Mouse (Mus musculus): ENCODE measurements around the gene Rhox11. TPM values are rescaled to one million over a fixed set of nuclear protein-coding genes. Genes with fewer than 3 reads are reported as not detected.
"Not testable (repeated sequence)": the region's sequence is repeated elsewhere in the genome, so short reads cannot be mapped to it uniquely, and the experiment has no call there.

Gene Rhox11
- not detected in 2 replicates for total RNA-seq (2021)
- long read RNA-seq, experiment 1 = 0 reads
- long read RNA-seq, experiment 2 = 0 reads

DNA sequence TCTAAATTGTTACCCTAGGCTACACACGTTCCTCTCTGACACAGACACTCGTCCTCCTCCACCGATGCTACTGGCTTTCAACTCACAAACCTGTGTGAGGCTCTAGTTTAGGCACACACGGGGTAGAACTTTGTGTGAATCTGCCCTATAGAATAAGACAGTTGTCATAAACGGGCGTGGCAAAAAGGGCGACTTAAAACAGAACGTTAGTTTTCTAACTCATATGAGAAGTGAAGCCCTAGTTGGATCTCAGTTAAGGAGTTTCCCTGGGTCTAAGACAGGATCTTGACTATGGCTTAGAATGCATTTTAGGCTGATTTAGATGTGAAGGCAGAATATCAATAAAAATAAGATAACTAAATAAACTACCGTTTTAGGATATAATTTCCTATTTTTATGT lies at the start of gene Rhox11:
Rhox11 (minus strand) TSS at position 101 of the 400 bp plus-strand sequence.
- DNase-seq = no peak

DNA sequence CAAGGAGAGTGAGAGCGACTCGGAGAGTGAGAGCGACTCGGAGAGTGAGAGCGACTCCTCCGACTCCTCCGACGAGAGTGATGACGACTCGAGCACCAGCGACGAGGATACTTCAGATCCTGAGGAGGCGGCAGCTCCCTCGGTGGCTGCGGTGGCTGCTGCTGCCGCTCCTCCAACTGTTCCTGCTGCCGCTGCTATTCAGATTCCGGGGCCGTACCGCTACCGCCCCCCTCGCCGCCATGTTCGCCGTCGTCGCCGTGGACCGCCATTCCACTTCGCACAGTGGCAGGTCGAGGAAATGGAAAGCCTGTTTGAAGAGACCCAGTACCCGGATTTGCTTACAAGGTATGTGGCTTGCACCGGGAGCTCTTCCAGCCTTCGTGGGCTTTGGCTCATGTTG lies 36.5 kb upstream of the Rhox11 start:
- no peak for DNase-seq

DNA sequence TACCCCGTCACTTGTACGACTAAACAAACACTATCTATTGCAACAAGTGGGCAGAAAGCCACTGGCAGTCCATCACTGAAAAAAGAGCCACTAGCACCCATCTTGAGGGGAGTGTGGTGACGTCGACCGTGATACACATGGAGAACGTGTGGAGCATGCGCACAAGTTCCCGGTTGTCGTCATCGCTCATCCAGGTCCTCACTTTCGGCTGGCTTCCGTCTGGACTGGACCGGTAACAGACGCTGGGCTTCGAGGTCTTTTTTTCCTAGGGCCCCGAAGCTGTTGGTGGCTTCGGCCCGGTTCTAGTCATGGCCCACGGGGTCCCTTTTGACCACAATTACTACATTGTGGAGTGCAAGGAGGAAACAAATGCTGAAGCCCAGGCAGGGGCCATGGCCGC lies 36.0 kb upstream of the Rhox11 start, which contains the start of gene Rhox13:
Rhox13 (plus strand) TSS at position 238 of the 400 bp plus-strand sequence.
- DNase-seq = no peak

DNA sequence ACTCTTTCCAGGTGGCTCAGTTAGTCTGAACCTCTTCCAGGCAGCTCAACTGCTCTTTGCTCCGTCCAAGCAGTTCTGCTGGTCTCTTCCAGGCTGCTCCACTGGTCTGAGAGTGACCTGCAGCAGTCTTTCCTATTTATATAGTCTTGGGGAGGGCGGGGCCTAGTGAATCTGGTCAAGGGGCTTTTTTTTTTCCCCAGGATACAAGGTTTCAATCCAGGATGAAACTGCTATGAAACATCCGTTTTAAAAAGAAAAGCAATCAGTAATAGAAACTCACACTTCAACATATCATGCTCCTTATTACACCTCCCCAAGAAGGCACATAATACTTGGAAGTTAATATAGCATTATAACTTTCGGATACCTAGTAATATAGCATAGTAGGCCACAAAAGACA lies 25.9 kb upstream of the Rhox11 start, which contains the start of gene Rhox12:
Rhox12 (minus strand) TSS at position 101 of the 400 bp plus-strand sequence.
- no peak for DNase-seq

DNA sequence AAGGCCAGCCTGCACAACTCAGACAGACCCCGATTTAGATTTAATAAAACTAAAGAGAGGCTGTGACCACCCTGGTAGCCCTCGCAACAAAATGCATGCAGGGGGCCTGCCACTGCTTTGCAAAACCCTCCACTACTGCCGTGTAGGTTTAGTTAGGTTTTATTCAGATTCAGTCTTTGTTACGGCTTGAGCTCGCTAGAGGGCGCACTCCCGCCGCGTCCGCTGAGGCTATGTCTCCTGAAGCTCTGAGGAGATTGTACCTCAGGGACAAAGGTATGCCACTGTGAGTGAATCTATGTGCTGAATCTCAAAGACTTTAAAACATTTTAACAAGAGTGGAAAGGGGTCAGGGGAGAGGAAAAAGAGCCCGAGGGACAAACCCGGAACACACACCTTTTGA lies 715 bp downstream of the Rhox11 start:
- peak; percentile 71 for DNase-seq

DNA sequence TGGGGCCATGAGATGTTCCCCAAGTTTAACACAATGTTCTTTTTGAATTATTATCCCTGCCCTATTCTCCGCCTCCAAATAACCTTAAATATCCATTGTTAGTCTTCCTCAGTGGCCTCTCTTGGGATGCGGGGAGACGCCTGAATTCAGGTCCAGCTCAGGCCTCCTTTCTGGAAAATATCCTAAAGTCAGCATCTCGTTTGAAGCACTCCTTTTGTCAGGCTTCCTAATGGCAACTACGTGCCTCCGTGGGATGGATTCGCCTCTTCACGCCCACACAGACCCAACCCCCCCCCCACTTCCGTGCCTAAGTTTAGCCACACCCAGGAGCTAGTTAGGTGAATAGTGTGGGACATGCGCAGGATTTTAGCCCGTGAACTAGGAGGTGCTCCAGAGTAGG lies 18.8 kb downstream of the Rhox11 start, which contains the start of gene Rhox10:
Rhox10 (plus strand) TSS at position 301 of the 400 bp plus-strand sequence.
- no peak for DNase-seq

DNA sequence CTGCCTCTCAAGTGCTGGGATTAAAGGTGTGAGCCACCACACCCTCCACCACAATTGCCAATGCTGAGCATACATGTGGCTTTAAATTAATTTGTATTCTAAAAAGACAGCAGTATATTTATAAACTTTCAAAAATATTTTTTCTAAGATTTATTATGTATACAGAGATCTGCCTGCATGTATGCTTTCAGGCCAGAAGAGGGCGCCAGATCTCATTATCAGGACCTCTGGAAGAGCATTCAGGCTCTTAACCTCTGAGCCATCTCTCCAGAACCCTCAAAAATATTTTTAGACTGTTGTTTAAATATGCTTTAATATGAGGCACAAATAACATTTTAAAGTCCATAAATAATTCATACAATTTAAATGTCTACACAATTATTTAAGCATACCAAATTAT lies 23.4 kb downstream of the Rhox11 start:
- DNase-seq = peak; percentile 29

DNA sequence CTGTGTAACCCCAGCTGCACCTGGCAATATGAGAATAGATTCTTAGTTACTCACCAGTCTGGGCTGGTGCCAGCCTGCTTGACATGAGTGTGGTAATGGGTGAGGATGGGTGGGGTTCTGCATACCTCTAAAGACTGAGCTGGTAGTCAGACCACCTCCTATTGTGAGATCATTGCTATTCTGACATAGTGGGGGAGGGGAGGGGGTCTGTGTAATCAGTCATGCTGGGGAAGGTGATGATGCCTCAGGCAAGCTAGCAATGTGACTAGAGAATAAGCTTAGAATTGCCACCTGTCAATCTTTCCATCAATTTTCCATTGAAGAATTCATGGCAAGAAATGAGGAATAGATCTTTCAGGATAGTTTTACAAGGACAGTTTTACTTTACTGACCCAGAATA lies 41.9 kb downstream of the Rhox11 start, which contains the start of gene Btg1-ps2:
Btg1-ps2 (minus strand) TSS at position 101 of the 400 bp plus-strand sequence.
- DNase-seq = not testable (repeated sequence)

DNA sequence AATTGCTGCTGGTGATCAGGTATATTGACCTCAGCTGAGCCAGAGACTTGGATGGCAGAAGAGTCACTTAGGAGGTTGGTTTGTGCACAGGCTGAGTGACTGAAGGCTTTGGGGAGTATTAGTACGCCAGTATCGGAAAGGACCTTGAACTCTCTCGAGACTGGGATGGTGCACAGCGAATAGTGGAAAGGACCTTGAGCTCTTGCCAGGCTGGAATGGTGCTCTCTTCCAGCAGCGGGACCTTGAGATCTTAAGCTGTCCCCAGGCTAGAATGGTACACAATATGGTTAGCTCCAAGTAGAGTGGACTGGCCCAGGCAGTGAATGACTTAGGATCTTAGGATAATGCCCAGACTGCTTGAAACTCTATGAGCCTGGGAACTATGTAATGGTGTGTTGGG lies 45.3 kb downstream of the Rhox11 start:
- peak; percentile 19 for DNase-seq

DNA sequence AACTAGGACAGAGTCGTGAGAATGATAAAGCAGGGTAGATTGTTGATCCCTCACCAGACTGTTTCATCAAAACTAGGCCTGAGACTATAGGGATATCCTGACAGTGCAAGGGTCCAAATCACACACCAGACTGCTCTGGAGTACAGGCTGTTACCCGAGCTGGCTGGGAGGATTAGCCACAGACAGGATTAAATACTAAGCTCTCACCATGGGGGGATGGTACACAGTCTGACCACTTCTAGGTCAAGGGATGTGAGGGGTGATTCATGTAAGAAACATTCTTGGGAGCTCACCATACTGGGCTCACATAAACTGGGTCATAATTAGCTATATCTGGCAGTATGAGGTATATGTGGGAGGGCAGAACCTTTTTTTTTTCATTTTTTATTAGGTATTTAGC lies 51.1 kb downstream of the Rhox11 start:
- no peak for DNase-seq

Other genes with a start within 250 kb of the Rhox11 start
- gene Rhox8, start 206.2 kb downstream of the Rhox11 start, total RNA-seq (2021) = not detected in 2 replicates
- gene Rhox7b, start 187.9 kb downstream of the Rhox11 start, total RNA-seq (2021) = not detected in 2 replicates
- not detected in 2 replicates for gene Rhox9, start 183.4 kb downstream of the Rhox11 start, total RNA-seq (2021)
- gene Btg1-ps1, start 66.3 kb downstream of the Rhox11 start, total RNA-seq (2021) = not detected in 2 replicates
- not detected in 2 replicates for gene Btg1-ps2, start 42.0 kb downstream of the Rhox11 start, total RNA-seq (2021)
- not detected in 2 replicates for gene Rhox10, start 18.7 kb downstream of the Rhox11 start, total RNA-seq (2021)
- not detected in 2 replicates for gene Rhox12, start 25.8 kb upstream of the Rhox11 start, total RNA-seq (2021)
- gene Rhox13, start 36.1 kb upstream of the Rhox11 start, total RNA-seq (2021) = not detected in 2 replicates
- 29.4 and 30.3 TPM in 2 replicates for gene Zbtb33, start 104.7 kb upstream of the Rhox11 start, total RNA-seq (2021)
- gene Tmem255a, start 167.3 kb upstream of the Rhox11 start, total RNA-seq (2021) = 9.9 and 12.2 TPM in 2 replicates
- gene Atp1b4, start 231.0 kb upstream of the Rhox11 start, total RNA-seq (2021) = not detected in 2 replicates